Mouse (Mus musculus): ENCODE measurements around the gene 6330409D20Rik. TPM values are rescaled to one million over a fixed set of nuclear protein-coding genes. Genes with fewer than 3 reads are reported as not detected.

The 6330409D20Rik gene
- polyA plus RNA-seq, 2 experiments from 2014 or later = 0.99 TPM; not detected in 1

DNA sequence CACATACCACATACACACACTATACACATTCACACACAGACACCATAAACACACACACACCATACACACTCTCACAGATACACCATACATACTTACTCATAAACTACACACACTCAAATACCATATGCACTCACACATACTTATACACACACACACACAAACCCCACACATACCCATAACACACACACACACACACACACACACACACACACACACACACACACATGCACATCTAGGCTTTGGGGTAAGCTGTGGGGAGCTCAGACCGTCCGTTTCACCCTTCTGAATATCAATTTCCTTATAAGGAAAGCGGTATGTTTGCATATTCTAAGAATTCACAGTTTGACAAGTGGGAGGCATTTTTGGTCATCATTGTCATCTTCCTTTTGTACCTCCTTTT lies 18.2 kb downstream of the 6330409D20Rik start:
- no peak for ATAC-seq

DNA sequence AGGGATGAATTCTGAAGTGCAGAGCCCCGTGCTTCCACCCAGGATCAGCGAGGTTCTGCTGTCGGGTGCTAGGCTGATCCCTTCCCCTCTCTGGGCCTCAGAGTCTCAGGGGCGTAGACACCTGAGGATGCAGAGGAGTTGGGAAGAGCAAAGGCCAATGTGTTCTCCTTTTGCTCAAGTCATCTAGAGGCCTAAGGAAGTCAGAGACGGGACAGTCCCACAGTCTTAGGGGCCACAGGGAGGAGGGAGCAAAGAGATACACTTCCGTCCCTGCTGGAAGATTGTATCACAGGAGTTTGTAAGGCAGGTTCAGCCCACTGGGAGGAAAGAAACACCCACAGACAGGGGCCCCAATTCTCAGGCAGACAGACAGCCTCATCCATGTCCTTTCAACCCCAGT lies 18.8 kb downstream of the 6330409D20Rik start:
- ATAC-seq = peak; percentile 57

DNA sequence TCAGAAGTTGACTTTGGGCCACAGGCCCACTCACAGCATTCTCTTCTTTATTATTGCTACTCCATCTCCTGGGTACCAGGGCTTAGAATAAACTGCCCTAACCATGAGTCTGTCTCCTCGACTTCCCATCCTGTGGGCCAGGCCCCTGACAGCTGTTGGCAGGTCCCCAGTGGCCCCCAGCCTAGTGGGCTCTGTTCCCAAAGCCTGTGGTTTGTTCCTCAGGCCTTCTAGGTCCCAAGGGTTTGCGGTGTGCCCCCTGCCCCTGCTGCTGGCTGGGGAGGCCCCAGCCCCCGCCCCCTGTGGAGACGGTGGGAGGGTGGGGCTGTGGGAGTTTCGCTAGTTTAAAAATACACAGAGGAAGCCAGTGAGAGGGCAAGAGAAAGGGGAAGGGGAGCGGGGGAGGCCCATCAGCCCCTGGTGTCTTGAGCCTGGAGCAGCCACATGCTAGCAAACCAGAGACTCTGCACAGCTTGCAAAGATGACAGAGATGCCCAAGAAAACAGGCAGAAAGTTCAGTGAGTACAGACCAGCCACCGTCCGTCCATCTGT lies 20.1 kb downstream of the 6330409D20Rik start, which contains the start of gene Sh2d3c:
Gene Sh2d3c (plus strand): TSS at position 375 of the 549 bp plus-strand sequence.
- no peak for ATAC-seq

DNA sequence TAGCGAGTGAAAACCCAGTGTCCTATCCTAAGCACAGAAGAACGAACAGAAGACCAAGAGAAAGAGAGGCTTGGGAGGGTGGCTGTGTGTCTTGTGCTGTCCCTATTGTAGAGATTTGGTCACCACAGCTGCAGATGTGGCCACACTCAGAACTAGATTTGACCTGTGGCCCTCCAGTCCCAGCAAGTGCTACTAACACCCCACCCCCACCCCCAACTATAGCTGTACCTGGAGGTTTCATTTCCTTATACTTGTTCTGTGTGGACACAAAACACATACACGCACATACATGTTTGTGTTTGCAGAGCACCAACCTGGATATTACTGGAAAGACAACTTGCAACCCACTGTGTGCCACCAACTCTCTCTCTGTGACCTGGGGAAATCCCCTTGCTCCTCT lies 20.8 kb downstream of the 6330409D20Rik start:
- no peak for ATAC-seq

DNA sequence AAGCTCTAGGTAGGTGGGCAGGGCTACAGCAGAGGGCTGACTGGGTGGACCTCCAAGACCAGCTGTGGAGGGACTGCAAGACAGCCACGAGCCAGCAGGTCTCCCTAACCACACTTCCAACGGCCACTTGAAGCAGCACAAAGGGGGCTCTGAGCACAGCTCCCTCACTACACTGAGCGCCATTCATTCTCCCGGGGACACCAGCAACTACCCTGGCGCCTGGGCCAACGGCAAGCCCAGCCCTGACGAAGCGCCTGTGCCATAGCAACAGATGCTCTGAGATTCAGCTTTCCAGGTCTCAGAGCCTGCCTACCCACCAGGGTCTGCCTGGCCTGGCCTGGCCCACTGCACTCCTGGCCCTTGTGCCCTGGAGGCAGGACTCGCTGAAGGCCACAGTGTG lies 22.1 kb downstream of the 6330409D20Rik start:
- ATAC-seq = no peak

DNA sequence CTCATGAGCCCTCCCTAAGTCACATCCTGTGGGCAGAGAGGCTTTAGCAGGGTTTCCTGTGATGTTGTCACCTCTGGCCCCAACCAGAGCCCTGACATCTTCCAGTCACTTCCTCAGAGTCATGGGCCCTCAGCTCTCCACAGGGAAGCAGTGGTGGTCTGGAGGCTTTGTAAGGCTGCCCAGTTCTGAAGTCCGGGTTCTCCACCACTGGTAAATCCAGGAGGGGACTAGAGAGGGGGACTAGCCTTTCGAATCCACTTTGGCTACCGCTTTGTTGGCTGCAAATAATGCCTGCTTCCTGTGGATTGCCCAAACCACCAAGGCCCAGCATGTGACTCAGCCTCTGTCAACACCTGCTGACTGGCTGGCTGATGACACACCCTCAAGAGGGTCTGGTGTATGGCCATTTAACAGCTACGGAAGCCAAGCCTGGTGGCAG lies 25.8 kb downstream of the 6330409D20Rik start:
- ATAC-seq = peak; percentile 53

DNA sequence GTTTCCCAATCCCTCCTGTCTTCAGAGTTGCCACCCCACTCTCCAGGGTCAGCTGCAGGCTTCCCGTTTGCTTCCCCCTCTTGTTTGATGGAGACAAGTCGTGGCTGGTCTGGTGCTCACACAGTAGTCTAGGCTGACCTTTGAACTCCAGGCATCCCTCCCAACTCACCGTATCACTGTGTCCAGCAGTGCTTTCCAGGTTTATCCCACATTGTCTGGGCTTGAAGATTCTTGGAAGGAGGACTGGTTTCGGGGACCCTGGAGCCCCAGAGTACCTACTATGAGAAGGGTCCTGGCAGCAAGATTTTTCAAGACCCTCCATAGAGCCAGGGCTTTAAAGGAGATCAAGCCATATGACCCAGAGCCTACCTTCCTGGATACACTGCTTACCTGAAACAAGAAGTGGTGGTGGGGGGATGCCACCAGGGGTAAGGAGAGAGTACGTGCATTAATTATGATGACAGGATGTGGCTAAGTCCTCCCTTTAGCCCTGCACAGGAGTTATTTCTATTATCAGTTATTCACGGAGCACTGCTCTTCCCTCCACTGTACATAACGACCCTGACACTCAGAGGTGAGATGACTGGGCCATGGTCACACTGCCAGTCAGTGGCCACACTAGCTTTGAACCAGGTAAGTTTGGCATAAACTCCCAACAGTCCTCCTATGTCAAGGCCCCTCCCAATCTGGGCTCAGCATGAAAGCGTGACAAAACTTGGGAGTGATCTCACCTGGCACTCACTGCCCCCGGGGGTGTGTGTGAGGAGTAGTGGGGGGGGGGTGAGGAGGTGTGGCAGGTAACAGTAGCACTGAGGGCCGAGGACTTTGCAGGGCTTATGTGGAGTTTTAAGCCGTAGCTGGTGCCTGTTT lies 26.5 kb downstream of the 6330409D20Rik start:
- ATAC-seq = peak; percentile 37

DNA sequence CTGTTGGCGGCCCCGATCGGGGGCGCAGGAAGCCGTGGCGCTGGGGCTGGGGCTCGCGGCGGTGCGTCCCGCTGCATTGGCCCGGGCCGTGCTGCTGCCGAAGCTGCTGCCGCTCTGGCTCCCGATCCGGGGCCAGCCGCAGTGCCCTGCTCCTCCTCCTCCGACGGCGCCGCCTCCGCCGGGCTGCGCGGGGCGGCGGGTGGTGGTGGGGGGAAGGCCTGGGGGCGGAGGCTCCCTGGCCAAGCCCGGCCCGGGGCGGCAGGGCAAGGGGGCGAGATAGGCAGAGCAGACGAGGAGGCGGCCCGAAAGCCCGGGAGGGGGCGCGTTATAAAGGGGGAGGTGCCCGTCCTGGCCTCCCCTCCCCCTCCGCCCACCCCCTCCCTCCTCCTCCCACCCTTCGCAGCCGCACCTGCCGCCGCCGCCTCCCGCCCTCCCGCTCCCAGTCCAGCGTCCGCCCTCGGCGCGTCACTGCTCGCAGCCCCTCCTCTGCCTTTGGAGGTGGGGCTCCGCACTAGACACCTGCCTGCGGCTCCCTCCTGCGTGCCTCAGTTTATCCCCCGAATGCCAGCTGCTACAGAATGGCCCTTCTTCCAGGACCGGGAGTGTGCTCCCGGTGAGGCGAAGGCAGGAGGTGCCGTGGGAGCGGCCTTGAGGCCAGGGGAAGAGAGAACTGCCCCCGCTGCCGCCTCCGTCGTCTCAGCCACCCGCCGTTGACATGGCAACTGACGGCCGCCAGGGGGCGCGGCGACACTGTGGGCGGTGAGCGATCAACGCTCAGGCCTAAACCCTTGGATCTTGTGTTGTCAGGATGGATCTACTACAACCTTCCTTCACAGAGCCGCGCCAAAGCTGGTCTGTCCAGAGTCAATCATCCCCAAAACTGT lies 27.6 kb downstream of the 6330409D20Rik start, which contains the start of gene Cdk9:
Gene Cdk9 (minus strand): TSS at position 143 of the 884 bp plus-strand sequence.
- peak; percentile 52 for ATAC-seq

DNA sequence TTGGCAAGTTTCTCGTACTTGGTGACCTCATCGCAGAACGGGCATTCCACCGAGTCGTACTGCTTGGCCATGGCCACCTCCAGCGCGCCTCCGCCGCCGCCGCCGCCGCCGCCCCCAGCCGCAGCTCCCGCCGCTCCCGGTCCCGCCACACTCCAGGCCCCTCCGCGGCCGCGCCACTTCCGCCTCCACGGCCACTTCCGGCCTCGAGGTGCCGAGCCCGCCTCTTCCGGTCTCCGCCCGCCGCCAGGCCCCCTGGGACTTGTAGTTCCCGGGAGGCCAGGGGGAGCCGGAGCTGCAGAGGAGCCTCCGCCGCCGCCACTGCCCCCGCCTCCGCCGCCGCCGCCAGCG lies 28.3 kb downstream of the 6330409D20Rik start:
- ATAC-seq = peak; percentile 41

DNA sequence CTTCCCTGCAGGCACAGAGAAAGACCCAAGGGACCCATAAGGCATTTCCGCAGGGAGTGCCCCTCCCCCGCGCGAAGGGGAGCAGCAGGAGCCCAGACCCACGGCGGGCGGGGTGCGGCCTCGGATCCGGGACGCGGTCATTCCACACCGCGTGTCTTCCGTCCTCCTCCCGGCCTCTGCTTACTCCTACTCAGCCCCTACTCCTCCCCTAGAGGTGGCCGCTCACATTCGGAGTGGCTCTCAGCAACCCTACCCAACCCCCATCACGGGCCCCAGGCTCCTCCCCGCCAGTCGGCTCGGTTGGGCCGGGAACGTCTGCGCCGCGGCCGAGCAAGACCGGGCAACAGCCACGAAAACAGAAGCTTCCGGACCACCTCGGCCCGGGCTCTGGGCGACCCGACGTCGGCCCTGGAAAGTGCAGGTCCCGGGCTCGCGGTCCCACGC lies 28.7 kb downstream of the 6330409D20Rik start:
- no peak for ATAC-seq

DNA sequence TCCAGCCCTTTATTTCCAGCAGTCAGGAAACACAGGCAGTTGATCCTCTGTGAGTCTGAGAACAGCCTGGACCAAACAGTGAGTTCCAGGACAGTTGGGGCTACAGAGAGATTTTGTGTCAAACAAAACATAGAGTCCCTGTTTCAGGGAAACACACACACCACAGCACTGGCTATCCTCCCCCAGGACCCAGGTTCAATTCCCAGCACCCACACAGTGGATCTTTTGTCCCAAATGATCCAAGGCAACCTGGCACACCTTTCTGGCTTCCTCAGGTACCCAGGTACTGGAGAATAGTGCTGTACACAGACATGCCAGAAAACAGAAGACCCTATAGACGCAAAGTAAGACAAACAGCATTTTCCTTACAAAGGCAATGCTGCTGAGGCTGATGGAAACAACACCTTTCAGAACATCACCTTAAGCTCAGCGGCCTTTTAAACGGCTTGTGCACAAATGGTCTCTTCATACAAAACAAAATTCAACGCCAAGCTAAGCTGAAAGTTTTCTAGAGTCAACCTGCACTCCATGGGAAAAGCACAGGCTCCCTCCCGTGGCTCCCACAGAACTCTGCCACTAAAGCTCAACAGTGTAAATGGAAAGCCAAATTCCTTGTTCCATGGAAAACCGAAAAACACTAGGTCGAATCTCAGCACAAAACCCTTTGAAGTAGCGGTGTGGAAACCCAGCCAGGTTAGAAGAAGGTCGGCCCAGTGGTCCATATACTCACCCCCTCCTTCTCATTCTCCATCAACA lies 29.3 kb downstream of the 6330409D20Rik start:
- no peak for ATAC-seq

DNA sequence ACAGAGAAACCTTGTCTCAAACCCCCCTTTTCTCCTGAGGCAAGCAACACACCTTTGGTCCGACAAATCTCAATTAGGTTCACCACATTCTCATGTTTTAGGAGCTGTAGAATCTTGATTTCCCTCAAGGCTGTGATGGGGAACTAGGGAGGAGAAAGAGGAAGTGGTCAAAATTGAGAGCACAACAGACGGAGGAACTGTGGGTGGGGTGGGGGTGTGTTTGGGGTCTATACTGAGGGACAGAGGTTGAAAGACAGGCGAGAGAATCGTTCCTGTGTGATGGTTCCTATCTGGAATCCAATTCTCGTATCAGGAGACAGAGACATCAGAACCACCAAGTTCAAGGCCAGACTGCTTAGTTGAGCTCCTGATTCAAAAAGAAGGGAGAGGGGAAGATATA lies 30.4 kb downstream of the 6330409D20Rik start:
- ATAC-seq = no peak

DNA sequence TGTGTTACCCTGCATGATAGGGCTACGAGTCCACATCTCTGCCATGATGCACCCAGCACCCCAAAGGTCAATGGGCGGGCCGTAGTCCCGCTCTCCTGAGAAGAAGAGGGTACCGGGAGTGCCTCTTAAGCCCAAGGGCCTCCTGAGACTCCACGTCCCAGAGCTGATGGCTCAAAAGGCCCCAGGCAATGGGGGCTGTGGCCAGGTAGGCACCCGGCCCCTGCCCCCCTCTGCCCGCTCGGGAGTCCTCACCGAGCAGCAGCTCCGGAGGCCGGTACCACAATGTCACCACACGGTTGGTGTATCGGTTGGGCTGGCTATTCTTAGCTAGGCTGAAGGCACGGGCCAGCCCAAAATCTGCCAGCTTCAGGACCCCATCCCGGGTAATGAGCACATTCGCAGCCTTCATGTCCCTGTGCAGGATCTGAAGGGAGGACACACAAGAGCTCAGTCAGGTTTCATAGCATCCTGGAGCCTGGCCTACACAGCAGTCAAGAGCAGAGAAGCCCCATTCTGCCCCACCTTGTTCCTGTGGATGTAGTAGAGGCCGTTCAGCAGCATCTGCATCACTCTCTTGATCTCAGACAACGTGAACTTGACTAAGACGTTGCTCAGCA lies 31.2 kb downstream of the 6330409D20Rik start:
- ATAC-seq = no peak

DNA sequence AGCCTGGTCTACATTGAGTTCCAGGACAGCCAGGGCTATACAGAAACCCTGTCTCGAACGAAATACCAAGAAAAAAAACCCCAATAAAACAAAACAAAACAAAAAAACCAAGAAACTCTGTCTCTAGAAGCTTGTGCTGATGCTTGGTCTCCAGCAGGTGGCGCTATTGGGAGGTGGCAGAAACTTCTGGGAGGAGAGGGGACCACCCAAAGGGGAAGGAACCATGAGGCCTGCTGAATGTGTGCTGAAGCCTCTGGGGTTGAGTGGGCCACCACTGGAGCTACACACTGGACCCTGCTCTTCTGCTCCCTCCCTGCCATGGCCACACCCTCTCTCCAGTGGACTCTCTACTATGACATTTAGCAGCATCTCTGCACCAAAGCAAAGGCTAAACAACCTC lies 32.2 kb downstream of the 6330409D20Rik start:
- ATAC-seq = no peak

DNA sequence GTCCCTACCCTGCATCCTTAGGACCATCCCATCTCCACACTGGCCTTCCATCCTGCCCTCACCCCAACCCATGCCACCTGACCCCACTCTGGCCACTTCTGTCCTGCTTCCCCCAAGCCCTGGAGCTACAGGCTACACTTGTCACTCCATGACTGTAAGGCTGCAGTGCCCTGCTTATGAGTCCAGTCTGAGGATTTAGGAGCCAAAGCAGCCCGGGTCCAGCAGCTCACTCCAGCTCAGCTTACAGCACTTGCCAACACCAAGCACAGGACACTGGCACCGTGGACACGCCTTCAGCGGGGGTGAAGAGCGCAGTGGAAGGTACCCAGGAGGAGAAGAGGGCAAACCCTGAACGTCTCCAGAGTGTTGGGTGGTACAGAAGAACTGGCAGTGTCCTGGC lies 33.8 kb downstream of the 6330409D20Rik start:
- no peak for ATAC-seq

DNA sequence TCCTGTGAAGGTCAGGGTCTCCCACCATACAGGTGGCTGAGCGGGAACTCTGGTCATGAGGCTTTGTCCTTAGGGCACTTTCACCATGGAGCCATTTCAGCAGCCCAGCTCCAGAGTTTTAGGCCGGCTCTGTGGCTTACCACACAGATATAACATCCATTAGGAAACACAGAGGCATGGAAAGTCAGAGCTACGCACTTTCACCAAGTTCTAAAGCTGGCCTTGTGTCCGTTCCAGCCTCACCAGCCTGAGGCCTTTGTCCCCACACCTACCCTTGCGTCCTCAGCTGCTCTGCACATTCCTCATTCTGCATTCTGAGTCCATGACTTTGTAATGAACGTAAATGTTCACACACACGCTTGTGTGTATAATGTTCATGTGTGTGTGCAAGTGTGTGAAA lies 35.8 kb downstream of the 6330409D20Rik start:
- ATAC-seq = no peak

DNA sequence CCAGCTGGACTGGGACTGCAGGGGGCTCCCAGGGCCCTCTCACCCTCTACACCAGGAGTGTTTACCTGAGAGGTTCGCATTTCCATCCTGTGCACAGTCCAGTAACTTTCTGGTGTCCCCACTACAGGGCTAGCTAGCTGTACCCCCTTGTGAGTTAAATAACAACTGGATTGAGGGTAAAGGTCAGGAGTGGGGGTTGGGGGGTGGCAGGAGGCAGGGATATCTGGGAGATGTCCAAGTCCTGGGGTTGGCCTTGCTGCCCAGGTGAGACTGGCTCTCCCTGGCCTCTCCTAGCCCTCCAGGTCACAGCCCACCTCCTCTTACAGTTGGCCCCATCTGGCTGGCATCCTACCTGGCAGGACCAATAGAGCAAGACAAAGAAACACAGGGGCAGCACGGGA lies 36.8 kb downstream of the 6330409D20Rik start, which contains the start of gene Fpgs:
Gene Fpgs (minus strand): TSS at position 125 of the 401 bp plus-strand sequence.
- ATAC-seq = no peak

DNA sequence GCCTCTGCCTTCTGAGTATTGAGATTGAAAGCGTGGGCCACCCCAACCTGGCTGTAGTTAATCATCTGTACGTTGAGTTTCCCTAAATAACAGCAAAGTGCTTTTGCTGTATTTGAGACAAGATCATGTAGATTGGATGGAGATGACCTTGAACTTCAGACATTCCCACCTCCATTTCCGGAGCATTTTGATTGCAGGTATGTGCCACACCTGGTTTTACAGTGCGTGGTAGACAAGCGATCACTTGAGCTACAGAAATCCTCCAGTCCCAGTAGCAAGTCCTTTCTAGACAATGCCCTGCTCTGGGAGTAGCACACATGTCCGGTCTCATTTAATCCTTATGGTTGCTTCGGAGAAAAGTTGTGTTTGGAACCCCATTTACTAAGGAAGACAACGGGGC lies 37.8 kb downstream of the 6330409D20Rik start:
- no peak for ATAC-seq

DNA sequence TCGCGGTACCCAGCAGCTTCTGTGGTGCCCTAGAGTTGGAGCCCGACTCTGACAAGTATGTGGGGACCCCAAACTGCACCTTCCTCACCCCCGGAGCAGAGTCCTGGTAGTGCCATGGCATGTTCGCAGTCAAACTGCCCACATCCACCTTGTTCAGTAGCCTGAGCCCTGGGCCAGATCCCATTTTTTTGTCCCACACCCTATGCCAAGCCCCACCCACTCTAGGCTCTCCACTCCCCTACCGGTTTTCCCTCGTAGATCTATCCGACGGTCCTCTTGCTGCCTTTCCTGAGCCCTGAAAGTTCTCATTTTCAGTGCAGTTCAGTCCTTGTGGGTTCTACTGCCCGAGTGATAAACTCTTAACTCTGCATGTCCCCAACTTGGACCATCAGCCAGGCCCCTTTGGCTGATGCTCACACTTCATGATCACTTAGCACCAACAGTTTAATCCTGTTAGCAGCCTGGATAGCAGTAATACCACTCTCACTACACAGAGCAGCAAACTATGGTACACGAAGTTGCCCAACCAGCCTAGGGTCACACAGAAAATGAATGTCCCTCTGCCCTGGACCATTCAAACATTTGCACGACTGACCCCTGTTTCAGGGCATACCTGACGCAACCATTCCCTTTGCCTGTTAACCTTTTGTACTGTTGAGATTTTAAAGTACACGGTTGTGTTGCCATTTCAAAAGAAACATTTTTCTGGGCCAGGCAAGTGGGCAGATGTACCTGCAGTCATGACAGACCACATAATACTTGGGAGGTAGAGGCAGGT lies 39.7 kb downstream of the 6330409D20Rik start:
- no peak for ATAC-seq

DNA sequence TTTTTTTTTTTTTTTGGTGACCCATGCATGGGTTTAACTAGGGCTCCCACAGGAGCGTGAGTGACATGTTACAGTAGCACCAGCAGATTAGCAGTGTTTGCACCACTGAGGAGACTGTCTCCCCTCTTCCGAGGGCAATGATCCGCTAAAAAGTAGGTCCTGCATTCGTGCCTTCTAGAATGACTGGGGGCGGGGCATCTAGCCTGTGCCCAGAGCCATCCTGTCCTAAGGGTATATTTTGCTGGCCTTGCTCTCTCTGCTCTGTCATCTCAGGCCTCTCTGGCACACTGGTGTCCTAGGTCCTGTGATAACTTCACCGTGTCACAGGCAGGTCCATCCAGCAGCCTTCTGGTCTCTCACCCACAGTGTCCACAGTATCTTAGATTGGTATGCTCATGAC lies 41.1 kb downstream of the 6330409D20Rik start:
- no peak for ATAC-seq

DNA sequence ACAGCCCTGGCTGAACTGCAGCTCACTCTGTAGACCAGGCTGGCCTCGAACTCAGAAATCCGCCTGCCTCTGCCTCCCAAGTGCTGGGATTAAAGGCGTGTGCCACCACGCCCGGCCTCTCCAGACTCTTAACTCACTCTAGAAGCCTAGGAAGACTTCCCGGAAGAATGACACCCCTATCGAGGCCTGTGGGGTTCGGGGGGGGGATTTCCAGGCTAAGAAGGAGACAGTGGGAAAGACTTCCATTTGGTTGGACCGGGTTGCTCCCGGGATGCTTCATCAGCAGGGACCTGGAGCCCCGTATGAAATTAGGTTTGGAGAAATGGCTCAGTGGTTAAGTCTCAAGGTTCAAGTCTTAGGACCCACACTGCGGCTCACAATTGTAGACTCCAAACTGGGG lies 46.1 kb downstream of the 6330409D20Rik start:
- no peak for ATAC-seq
